Mouse (Mus musculus): Measurements from ENCODE around the gene Pygb. TPM values are rescaled to one million over a fixed set of nuclear protein-coding genes. Genes with fewer than 3 reads are reported as not detected.

Gene Pygb
- polyA plus RNA-seq, 1 experiment from 2014 or later: 84.4 TPM

DNA sequence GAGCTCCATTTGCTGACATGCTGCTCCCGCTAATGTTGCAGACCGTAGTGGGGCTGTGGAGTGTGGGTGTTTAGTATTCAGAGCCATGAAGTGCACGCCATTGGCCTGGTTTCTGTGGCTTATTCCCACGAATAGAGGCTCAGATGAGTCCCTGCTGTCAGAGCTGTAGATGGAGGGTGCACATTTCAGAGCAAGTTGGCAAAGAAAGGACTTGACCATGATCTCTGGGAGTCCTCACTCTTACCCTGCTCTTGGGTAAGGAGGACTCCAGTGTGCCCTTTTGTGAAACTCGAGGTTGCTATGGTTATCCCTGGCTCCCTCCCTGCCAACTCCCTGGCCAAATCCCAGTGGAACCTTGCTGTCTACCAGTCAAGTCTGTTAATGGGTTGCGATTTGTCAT lies 21.8 kb downstream of the Pygb start:
- ATAC-seq (replicated peaks; ENCODE audit: insufficient number of reproducible peaks, low FRiP score, low TSS enrichment): no peak
- Histone ChIP-seq H3K36me3 (ENCODE audit: control insufficient read depth, insufficient read depth, low read length) (peaks cover 46% of the 10 kb centered on the region), H3K4me3 (ENCODE audit: low read depth, low read length) (no peak overlapping the region), H3K27ac (ENCODE audit: low read depth, low read length) (no peak overlapping the region), H3K4me2 (no peak overlapping the region), H3K4me1 (ENCODE audit: control insufficient read depth, insufficient read depth, low read length) (no peaks in the 10 kb centered on the region), H3K9ac (ENCODE audit: low read depth, low read length) (no peak overlapping the region), H3K27me3 (ENCODE audit: control insufficient read depth, insufficient read depth, low read length) (no peaks in the 10 kb centered on the region), H3K9me3 (replicated peaks; ENCODE audit: control insufficient read depth, low read length) (no peaks in the 10 kb centered on the region)
- 80% methylated on average over 6 of the region's 6 CpGs for WGBS (ENCODE audit: insufficient replicate concordance)

DNA sequence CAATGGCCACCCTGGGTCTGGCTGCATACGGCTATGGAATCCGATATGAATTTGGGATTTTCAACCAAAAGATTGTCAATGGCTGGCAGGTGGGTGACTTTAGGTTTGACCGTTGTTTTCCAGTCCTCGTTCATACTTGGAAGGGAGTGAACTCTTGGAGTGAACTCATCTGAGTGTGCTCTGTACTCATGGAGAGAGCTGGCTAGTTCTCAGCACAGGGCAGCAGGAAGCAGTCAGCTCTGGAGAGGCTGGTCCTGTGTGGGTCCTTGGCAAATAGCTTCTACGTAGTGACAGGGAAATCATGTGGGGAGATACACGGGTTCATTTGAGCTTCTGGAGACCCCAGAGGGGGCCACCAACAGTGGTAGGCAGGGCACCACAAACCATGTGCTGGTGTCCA lies 22.3 kb downstream of the Pygb start:
- no peak overlapping the region for H3K27ac ChIP-seq (ENCODE audit: low read depth, low read length)
- no peak overlapping the region for H3K4me2 ChIP-seq
- WGBS (ENCODE audit: insufficient replicate concordance): 94% methylated on average over 6 of the region's 6 CpGs
- no peaks in the 10 kb centered on the region for H3K9me3 ChIP-seq (replicated peaks; ENCODE audit: control insufficient read depth, low read length)
- no peaks in the 10 kb centered on the region for H3K4me1 ChIP-seq (ENCODE audit: control insufficient read depth, insufficient read depth, low read length)
- H3K4me3 ChIP-seq (ENCODE audit: low read depth, low read length): no peak overlapping the region
- H3K9ac ChIP-seq (ENCODE audit: low read depth, low read length): no peak overlapping the region
- ATAC-seq (replicated peaks; ENCODE audit: insufficient number of reproducible peaks, low FRiP score, low TSS enrichment): no peak
- H3K36me3 ChIP-seq (ENCODE audit: control insufficient read depth, insufficient read depth, low read length): peaks cover 48% of the 10 kb centered on the region
- H3K27me3 ChIP-seq (ENCODE audit: control insufficient read depth, insufficient read depth, low read length): no peaks in the 10 kb centered on the region

DNA sequence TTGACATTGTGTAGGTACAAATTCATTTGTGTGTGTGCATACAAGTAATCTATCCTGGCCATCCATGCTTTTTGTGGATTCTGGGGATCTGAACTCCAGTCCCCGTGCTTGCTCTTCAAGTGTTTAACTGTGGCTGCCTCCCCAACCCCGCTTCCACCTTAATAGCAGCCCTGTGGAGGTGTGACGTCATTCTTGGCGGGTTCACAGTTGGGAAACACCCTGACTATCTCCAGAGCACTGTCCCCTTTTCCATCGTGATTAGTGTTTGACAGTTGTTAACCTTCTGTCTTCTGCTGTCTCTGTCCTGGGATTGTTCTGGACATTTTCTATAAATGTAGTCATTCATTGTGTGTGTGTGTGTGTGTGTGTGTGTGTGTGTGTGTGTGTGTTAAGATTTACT lies 24.1 kb downstream of the Pygb start:
- no peak for ATAC-seq (replicated peaks; ENCODE audit: insufficient number of reproducible peaks, low FRiP score, low TSS enrichment)
- WGBS (ENCODE audit: insufficient replicate concordance): 69% methylated on average over 5 of the region's 5 CpGs
- Histone ChIP-seq H3K4me3 (ENCODE audit: low read depth, low read length) (no peak overlapping the region), H3K4me2 (no peak overlapping the region), H3K27me3 (ENCODE audit: control insufficient read depth, insufficient read depth, low read length) (no peaks in the 10 kb centered on the region), H3K4me1 (ENCODE audit: control insufficient read depth, insufficient read depth, low read length) (no peaks in the 10 kb centered on the region), H3K9ac (ENCODE audit: low read depth, low read length) (no peak overlapping the region), H3K27ac (ENCODE audit: low read depth, low read length) (no peak overlapping the region), H3K36me3 (ENCODE audit: control insufficient read depth, insufficient read depth, low read length) (peaks cover 50% of the 10 kb centered on the region), H3K9me3 (replicated peaks; ENCODE audit: control insufficient read depth, low read length) (no peaks in the 10 kb centered on the region)

DNA sequence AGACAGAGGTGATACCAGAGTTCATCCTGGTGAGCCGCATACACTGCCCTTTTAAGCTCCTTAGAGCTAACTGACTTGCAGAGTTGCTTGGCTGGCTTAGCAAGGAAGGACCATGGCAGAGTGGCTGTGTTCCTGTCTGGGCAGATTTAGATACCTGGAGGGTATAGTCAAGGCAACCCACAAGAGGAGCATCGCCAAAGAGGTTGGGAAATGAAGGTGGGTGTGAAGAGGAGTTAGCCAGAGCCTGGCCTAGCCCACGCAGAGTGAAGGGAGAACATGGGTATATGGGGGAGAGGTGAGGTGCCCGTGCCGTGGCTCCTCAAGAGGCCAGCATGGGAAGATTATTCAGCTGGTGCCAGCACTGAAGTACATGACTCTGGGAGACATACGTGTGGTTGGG lies 26.3 kb downstream of the Pygb start:
- Histone ChIP-seq H3K27me3 (ENCODE audit: control insufficient read depth, insufficient read depth, low read length) (no peaks in the 10 kb centered on the region), H3K9me3 (replicated peaks; ENCODE audit: control insufficient read depth, low read length) (no peaks in the 10 kb centered on the region), H3K9ac (ENCODE audit: low read depth, low read length) (no peak overlapping the region), H3K27ac (ENCODE audit: low read depth, low read length) (no peak overlapping the region), H3K4me1 (ENCODE audit: control insufficient read depth, insufficient read depth, low read length) (no peaks in the 10 kb centered on the region), H3K4me2 (no peak overlapping the region), H3K36me3 (ENCODE audit: control insufficient read depth, insufficient read depth, low read length) (peaks cover 55% of the 10 kb centered on the region), H3K4me3 (ENCODE audit: low read depth, low read length) (no peak overlapping the region)
- 89% methylated on average over 6 of the region's 6 CpGs for WGBS (ENCODE audit: insufficient replicate concordance)
- ATAC-seq (replicated peaks; ENCODE audit: insufficient number of reproducible peaks, low FRiP score, low TSS enrichment): no peak

DNA sequence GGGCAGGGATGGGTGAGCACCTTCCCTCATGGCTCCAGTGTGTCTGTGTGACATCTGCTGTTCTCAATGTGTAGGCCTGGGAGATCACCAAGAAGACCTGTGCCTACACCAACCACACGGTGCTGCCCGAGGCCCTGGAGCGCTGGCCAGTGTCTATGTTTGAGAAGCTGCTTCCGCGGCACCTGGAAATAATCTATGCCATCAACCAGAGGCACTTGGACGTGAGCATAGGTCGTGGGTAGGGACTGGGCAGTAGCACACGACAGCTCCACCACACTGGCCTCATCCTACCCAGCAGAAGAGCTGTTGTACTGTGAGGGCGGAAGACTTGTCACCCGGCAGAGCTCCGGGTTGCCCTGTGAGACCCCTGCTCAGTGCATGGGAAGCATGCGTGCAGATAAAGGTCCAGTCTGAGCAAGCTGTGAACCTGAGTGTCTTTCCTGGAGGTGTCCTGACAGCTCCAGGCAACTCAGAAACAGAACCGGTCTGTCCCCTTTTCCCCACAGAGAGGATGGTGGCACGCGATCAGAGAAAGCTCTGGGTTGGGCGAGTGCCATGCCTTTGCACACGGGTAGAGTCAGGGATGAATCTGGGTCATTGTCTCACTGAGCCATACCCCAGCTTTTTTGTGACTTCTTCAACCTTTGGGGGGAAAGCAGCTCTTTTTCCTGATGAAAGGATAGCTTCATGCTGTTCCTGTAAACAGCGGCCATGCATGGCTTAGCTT lies 30.3 kb downstream of the Pygb start:
- no peak overlapping the region for H3K4me3 ChIP-seq (ENCODE audit: low read depth, low read length)
- H3K27ac ChIP-seq (ENCODE audit: low read depth, low read length): no peak overlapping the region
- no peak overlapping the region for H3K9ac ChIP-seq (ENCODE audit: low read depth, low read length)
- no peaks in the 10 kb centered on the region for H3K9me3 ChIP-seq (replicated peaks; ENCODE audit: control insufficient read depth, low read length)
- H3K36me3 ChIP-seq (ENCODE audit: control insufficient read depth, insufficient read depth, low read length): peaks cover 66% of the 10 kb centered on the region
- H3K27me3 ChIP-seq (ENCODE audit: control insufficient read depth, insufficient read depth, low read length): no peaks in the 10 kb centered on the region
- no peaks in the 10 kb centered on the region for H3K4me1 ChIP-seq (ENCODE audit: control insufficient read depth, insufficient read depth, low read length)
- H3K4me2 ChIP-seq: no peak overlapping the region
- no peak for ATAC-seq (replicated peaks; ENCODE audit: insufficient number of reproducible peaks, low FRiP score, low TSS enrichment)
- 89% methylated on average over 18 of the region's 18 CpGs for WGBS (ENCODE audit: insufficient replicate concordance)

DNA sequence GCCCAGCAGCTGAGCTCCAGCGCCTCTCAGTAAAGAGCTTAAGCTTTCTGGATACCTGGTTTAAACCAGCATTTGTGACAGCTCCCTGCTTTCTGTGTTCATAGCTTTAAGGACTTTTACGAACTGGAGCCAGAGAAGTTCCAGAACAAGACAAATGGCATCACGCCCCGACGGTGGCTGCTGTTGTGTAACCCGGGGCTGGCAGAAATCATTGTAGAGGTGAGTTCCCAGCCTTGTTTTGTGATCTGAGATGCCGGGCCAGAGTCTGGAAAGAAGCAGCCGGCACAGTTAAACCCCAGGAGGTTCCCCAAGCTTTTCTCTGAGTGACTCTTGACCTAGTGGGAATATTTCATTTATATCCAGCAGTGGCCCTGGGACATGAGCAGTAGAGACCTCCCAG lies 32.2 kb downstream of the Pygb start:
- Histone ChIP-seq H3K9me3 (replicated peaks; ENCODE audit: control insufficient read depth, low read length) (no peaks in the 10 kb centered on the region), H3K36me3 (ENCODE audit: control insufficient read depth, insufficient read depth, low read length) (peaks cover 62% of the 10 kb centered on the region), H3K27me3 (ENCODE audit: control insufficient read depth, insufficient read depth, low read length) (no peaks in the 10 kb centered on the region), H3K27ac (ENCODE audit: low read depth, low read length) (no peak overlapping the region), H3K9ac (ENCODE audit: low read depth, low read length) (no peak overlapping the region), H3K4me2 (no peak overlapping the region), H3K4me3 (ENCODE audit: low read depth, low read length) (no peak overlapping the region), H3K4me1 (ENCODE audit: control insufficient read depth, insufficient read depth, low read length) (no peaks in the 10 kb centered on the region)
- ATAC-seq (replicated peaks; ENCODE audit: insufficient number of reproducible peaks, low FRiP score, low TSS enrichment): no peak
- WGBS (ENCODE audit: insufficient replicate concordance): 88% methylated on average over 8 of the region's 8 CpGs

DNA sequence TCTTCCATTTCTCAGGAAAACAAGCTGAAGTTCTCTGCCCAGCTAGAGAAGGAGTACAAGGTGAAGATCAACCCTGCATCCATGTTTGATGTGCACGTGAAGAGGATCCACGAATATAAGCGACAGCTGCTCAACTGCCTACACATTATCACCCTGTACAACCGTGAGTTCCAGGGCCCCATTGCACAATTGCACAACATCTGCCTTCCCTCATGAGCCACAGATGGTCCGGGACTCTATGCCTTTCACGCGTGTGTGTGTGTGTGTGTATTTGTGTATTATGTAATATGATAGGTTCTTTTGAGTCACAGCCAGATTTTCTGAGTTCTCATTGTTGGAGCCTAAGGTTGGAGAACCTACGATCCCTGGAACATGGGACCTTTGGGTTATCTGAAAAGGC lies 34.2 kb downstream of the Pygb start:
- ATAC-seq (replicated peaks; ENCODE audit: insufficient number of reproducible peaks, low FRiP score, low TSS enrichment): no peak
- no peaks in the 10 kb centered on the region for H3K27me3 ChIP-seq (ENCODE audit: control insufficient read depth, insufficient read depth, low read length)
- no peaks in the 10 kb centered on the region for H3K9me3 ChIP-seq (replicated peaks; ENCODE audit: control insufficient read depth, low read length)
- no peak overlapping the region for H3K27ac ChIP-seq (ENCODE audit: low read depth, low read length)
- no peaks in the 10 kb centered on the region for H3K4me1 ChIP-seq (ENCODE audit: control insufficient read depth, insufficient read depth, low read length)
- H3K4me3 ChIP-seq (ENCODE audit: low read depth, low read length): no peak overlapping the region
- no peak overlapping the region for H3K4me2 ChIP-seq
- WGBS (ENCODE audit: insufficient replicate concordance): 88% methylated on average over 8 of the region's 8 CpGs
- H3K36me3 ChIP-seq (ENCODE audit: control insufficient read depth, insufficient read depth, low read length): peaks cover 59% of the 10 kb centered on the region
- H3K9ac ChIP-seq (ENCODE audit: low read depth, low read length): no peak overlapping the region

DNA sequence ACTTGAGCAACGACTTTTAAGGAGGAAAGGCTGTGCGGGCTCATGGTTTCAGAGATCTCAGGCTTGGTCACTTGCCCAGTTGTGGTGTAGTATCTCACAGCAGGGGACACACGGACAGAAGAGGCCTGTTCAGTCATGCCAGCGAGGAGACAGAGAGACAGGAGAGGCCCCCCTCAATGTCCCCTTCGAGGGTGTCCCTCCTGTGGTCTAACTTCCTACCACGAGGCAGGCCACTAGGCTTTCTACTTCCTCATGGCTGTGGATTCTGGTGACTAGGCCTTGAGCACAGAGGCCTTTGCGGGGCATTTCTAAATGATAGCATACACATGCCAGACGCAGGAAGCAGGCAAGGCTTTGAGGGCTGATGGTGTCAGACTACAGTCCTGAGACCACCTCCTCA lies 36.5 kb downstream of the Pygb start:
- Histone ChIP-seq H3K36me3 (ENCODE audit: control insufficient read depth, insufficient read depth, low read length) (peaks cover 64% of the 10 kb centered on the region), H3K9me3 (replicated peaks; ENCODE audit: control insufficient read depth, low read length) (no peaks in the 10 kb centered on the region), H3K4me3 (ENCODE audit: low read depth, low read length) (no peak overlapping the region), H3K4me1 (ENCODE audit: control insufficient read depth, insufficient read depth, low read length) (no peaks in the 10 kb centered on the region), H3K27me3 (ENCODE audit: control insufficient read depth, insufficient read depth, low read length) (no peaks in the 10 kb centered on the region), H3K9ac (ENCODE audit: low read depth, low read length) (no peak overlapping the region), H3K4me2 (no peak overlapping the region), H3K27ac (ENCODE audit: low read depth, low read length) (no peak overlapping the region)
- ATAC-seq (replicated peaks; ENCODE audit: insufficient number of reproducible peaks, low FRiP score, low TSS enrichment): no peak
- 80% methylated on average over 8 of the region's 8 CpGs for WGBS (ENCODE audit: insufficient replicate concordance)

DNA sequence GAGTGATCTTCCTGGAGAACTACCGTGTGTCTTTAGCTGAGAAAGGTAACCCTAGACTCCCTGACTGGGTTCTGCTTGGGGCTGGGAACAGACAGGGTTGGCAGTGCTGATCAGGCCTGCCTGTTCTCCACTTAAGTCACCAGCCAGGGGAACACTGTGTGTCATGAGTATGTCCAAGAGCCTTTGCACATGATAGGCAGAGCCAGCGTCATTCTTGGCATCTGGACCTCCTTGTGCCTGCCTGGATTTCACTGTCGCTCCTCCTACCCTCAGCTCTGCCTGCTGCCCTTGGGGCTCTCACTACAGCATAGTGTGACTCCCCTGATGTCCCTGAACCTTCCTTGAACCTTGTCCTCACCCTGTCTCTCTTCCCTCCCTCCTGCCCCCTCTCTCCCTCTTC lies 39.9 kb downstream of the Pygb start:
- H3K36me3 ChIP-seq (ENCODE audit: control insufficient read depth, insufficient read depth, low read length): peaks cover 58% of the 10 kb centered on the region
- H3K27me3 ChIP-seq (ENCODE audit: control insufficient read depth, insufficient read depth, low read length): no peaks in the 10 kb centered on the region
- no peaks in the 10 kb centered on the region for H3K4me1 ChIP-seq (ENCODE audit: control insufficient read depth, insufficient read depth, low read length)
- H3K9ac ChIP-seq (ENCODE audit: low read depth, low read length): no peak overlapping the region
- no peaks in the 10 kb centered on the region for H3K9me3 ChIP-seq (replicated peaks; ENCODE audit: control insufficient read depth, low read length)
- no peak overlapping the region for H3K4me3 ChIP-seq (ENCODE audit: low read depth, low read length)
- H3K27ac ChIP-seq (ENCODE audit: low read depth, low read length): no peak overlapping the region
- 81% methylated on average over 3 of the region's 3 CpGs for WGBS (ENCODE audit: insufficient replicate concordance)
- no peak overlapping the region for H3K4me2 ChIP-seq
- ATAC-seq (replicated peaks; ENCODE audit: insufficient number of reproducible peaks, low FRiP score, low TSS enrichment): no peak

Data from heart, embryonic 11.5 days (tissue).